Mouse (Mus musculus) urinary bladder, adult 18-20 months (tissue): ENCODE measurements around the gene Clptm1.
"Not testable (repeated sequence)": the region's sequence is repeated elsewhere in the genome, so short reads cannot be mapped to it uniquely, and the experiment has no call there.

Source experiments
- DNase-seq, 2 experiments: peaks; one replicate each; pipeline ENCODE4 v3.0.0; 2022; ENCODE audit warnings: low spot score in 2 of 2, mixed read lengths in 2 of 2

Clptm1 gene

GRCm38 (mm10) chr7:19609641-19610332, 55.0 kb downstream of the Clptm1 start:
- DNase-seq, result no peak

GRCm38 (mm10) chr7:19607291-19607690, 57.5 kb downstream of the Clptm1 start:
- DNase-seq, result no peak

GRCm38 (mm10) chr7:19604606-19605214, 60.1 kb downstream of the Clptm1 start:
- not testable (repeated sequence) for DNase-seq

- DNase-seq, result peak; percentile 95
Measured at GRCm38 (mm10) chr7:19603849-19604605, 60.8 kb downstream of the Clptm1 start, which contains the start of gene Clasrp. Gene Clasrp, minus strand, starts transcription at chr7:19604486.

GRCm38 (mm10) chr7:19603055-19603454, 61.8 kb downstream of the Clptm1 start:
- no peak for DNase-seq

- no peak for DNase-seq
Measured at GRCm38 (mm10) chr7:19600562-19600961, 64.3 kb downstream of the Clptm1 start.

GRCm38 (mm10) chr7:19593061-19593730, 71.6 kb downstream of the Clptm1 start:
- no peak for DNase-seq

- DNase-seq, result peak; percentile 34 to 50
Measured at GRCm38 (mm10) chr7:19589917-19590316, 74.9 kb downstream of the Clptm1 start.

GRCm38 (mm10) chr7:19589207-19589606, 75.6 kb downstream of the Clptm1 start:
- peak in 1 of 2 experiments; percentile 37 for DNase-seq

GRCm38 (mm10) chr7:19586269-19586668, 78.6 kb downstream of the Clptm1 start:
- no peak for DNase-seq
